Mouse (Mus musculus) cortical plate, adult 2 months (tissue): ENCODE measurements at regions not wholly inside any gene's neighbourhood (a gene's known extent, or its start where the extent isn't known, plus 50 kb on each side); places are given as distances from the start of the nearest gene placed in this dataset.

Experiments used
- CTCF ChIP-seq: fragments of 200-500 bp; IDR thresholded peaks from 2 replicates; pipeline ENCODE4 v1.5.1; 2011; ENCODE audit warnings: mild to moderate bottlenecking, control low read depth, low read length; ENCODE audit not compliant: insufficient read depth; ENCODE audit errors: extremely low read depth
- POLR2A ChIP-seq: fragments of 200-500 bp; IDR thresholded peaks from 2 replicates; pipeline ENCODE4 v1.6.1; 2011; ENCODE audit warnings: mild to moderate bottlenecking, low read length, control low read depth; ENCODE audit not compliant: insufficient read depth; ENCODE audit errors: extremely low read depth

DNA sequence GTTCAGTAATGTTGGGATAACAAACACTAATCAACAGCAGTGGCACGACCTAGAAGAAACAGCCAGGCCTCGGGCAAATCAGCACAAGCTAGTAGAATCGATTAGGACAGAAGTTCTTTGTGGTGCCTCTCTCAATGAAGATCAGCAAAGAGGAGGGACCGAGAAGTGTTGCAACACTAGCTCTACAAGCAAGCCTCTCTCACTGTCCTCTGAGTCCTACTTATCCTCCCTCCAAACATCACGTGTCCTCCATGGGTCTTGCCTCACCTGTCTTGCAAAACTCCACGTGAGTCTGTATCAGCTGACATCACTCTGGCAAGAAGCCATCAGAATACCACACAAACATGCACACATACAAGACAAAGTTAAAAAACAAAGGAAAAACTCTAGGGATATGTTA, 82.9 kb upstream of the Sipa1l3 start:
- TF ChIP-seq POLR2A, result no peak
- TF ChIP-seq CTCF, result no peak
